ENCODE assay signal across 38 mouse cellular contexts in genomic region chr9:64987651-64988050, GRCm38 (mm10). TPM values are rescaled to one million over a fixed set of nuclear protein-coding genes. Genes with fewer than 3 reads are reported as not detected.
"Had no signal": no experiment of that assay in that cellular context is flagged by ENCODE, and none has a peak within 500 bp of the region (broad histone marks: within the 10 kb centered on the region; RNA-seq: fewer than 3 reads in every experiment).

No protein-coding gene starts in this region.

- ATAC-seq: hindbrain, embryonic 16.5 days; hindbrain, postnatal 0 days; inflammation-experienced regulatory T-cells, adult 6 months had no signal

- H3K9me3 ChIP-seq: heart, embryonic 10.5 days; heart, embryonic 12.5 days; heart, embryonic 13.5 days; heart, embryonic 15.5 days; hindbrain, embryonic 10.5 days; hindbrain, embryonic 12.5 days; hindbrain, embryonic 13.5 days; hindbrain, embryonic 15.5 days; intestine, embryonic 15.5 days; kidney, embryonic 15.5 days had no signal

- DNase-seq: heart, postnatal 10 days; heart, postnatal 14 days; heart, postnatal 36 days; heart, postnatal 4 days; kidney, adult 11 months; kidney, adult 18-20 months; kidney, adult 2 months; kidney, adult 8-10 months; kidney, adult 9 months; kidney, postnatal 10 days; kidney, postnatal 14 days; kidney, postnatal 25 days; kidney, postnatal 36 days; kidney, postnatal 4 days; layer of hippocampus, adult 9-11 months; layer of hippocampus, postnatal 36 days had no signal

- H3K4me1 ChIP-seq: hindbrain, embryonic 10.5 days; hindbrain, embryonic 12.5 days; hindbrain, embryonic 13.5 days; hindbrain, embryonic 15.5 days; intestine, embryonic 15.5 days; kidney, embryonic 15.5 days had no signal

- H3K27ac ChIP-seq: heart, embryonic 13.5 days; heart, embryonic 15.5 days; hindbrain, embryonic 10.5 days; hindbrain, embryonic 12.5 days; hindbrain, embryonic 13.5 days; hindbrain, embryonic 14.5 days; hindbrain, embryonic 15.5 days; hindbrain, postnatal 0 days; intestine, embryonic 15.5 days; kidney, embryonic 15.5 days; kidney, postnatal 0 days; layer of hippocampus, adult 2 months; left cerebral cortex, adult 2 months had no signal

- H3K4me3 ChIP-seq: heart, embryonic 10.5 days; heart, embryonic 12.5 days; heart, embryonic 13.5 days; heart, embryonic 15.5 days; hindbrain, embryonic 10.5 days; hindbrain, embryonic 12.5 days; hindbrain, embryonic 13.5 days; hindbrain, embryonic 15.5 days; intestine, embryonic 15.5 days; kidney, embryonic 15.5 days; layer of hippocampus, adult 2 months; left cerebral cortex, adult 2 months had no signal

- H3K4me2 ChIP-seq: heart, embryonic 11.5 days; heart, embryonic 12.5 days; heart, embryonic 13.5 days; heart, embryonic 15.5 days; hindbrain, embryonic 12.5 days; hindbrain, embryonic 13.5 days; hindbrain, embryonic 14.5 days; hindbrain, embryonic 15.5 days; intestine, embryonic 15.5 days; kidney, embryonic 15.5 days had no signal

- H3K27me3 ChIP-seq: heart, embryonic 12.5 days; heart, embryonic 13.5 days; heart, embryonic 15.5 days; hindbrain, embryonic 12.5 days; hindbrain, embryonic 13.5 days; hindbrain, embryonic 15.5 days; intestine, embryonic 15.5 days; kidney, embryonic 15.5 days had no signal

- H3K9ac ChIP-seq: heart, embryonic 12.5 days; heart, embryonic 13.5 days; heart, embryonic 15.5 days; hindbrain, embryonic 12.5 days; hindbrain, embryonic 13.5 days; hindbrain, embryonic 14.5 days; hindbrain, embryonic 15.5 days; intestine, embryonic 15.5 days; kidney, embryonic 15.5 days had no signal

RNA-seq across cellular contexts. Expression of gene Slc24a1, which starts 36.2 kb away (rescaled TPM):
- total RNA-seq: hematopoietic stem cell, adult 5-6 weeks; layer of hippocampus, postnatal 36 days had no signal
- polyA plus RNA-seq: hindbrain, embryonic 10.5 days; kidney, adult 2 months; kidney, embryonic 14.5 days; kidney, embryonic 16.5 days; kidney, postnatal 0 days; large intestine, adult 2 months had no signal
